Mouse (Mus musculus): ENCODE results near the gene Gm10271. TPM values are rescaled to one million over a fixed set of nuclear protein-coding genes. Genes with fewer than 3 reads are reported as not detected.

Gene Gm10271
- polyA plus RNA-seq (2015; fragmentation: Illumina TruSeq; extraction: RNeasy Lipid Tissue Mini Kit (QIAGEN cat#74804); ENCODE audit: insufficient read depth, low read depth, low replicate concordance): not detected

GRCm38 (mm10) chr10:116972509-116972908, at the start of gene Gm10271:
TSS of gene Gm10271 (minus strand) at chr10:116972609.

GRCm38 (mm10) chr10:116986264-116987082, 14.1 kb upstream of the Gm10271 start, which contains the start of gene Best3:
TSS of gene Best3 (plus strand) at chr10:116986314.

GRCm38 (mm10) chr10:116950009-116950769, 22.2 kb downstream of the Gm10271 start, which contains the start of gene Rab3ip:
TSS of gene Rab3ip (minus strand) at chr10:116950769.

Other genes with a start within 250 kb of the Gm10271 start
- gene Myrfl, start 75.7 kb downstream of the Gm10271 start, polyA plus RNA-seq (2015; fragmentation: Illumina TruSeq; extraction: RNeasy Lipid Tissue Mini Kit (QIAGEN cat#74804); ENCODE audit: insufficient read depth, low read depth, low replicate concordance): not detected
- gene Rab3ip, start 21.8 kb downstream of the Gm10271 start, polyA plus RNA-seq (2015; fragmentation: Illumina TruSeq; extraction: RNeasy Lipid Tissue Mini Kit (QIAGEN cat#74804); ENCODE audit: insufficient read depth, low read depth, low replicate concordance): 3.4 TPM
- gene Best3, start 13.7 kb upstream of the Gm10271 start, polyA plus RNA-seq (2015; fragmentation: Illumina TruSeq; extraction: RNeasy Lipid Tissue Mini Kit (QIAGEN cat#74804); ENCODE audit: insufficient read depth, low read depth, low replicate concordance): 0.30 TPM
- not detected for gene Lrrc10, start 72.7 kb upstream of the Gm10271 start, polyA plus RNA-seq (2015; fragmentation: Illumina TruSeq; extraction: RNeasy Lipid Tissue Mini Kit (QIAGEN cat#74804); ENCODE audit: insufficient read depth, low read depth, low replicate concordance)
- 36.6 TPM for gene Cct2, start 91.2 kb upstream of the Gm10271 start, polyA plus RNA-seq (2015; fragmentation: Illumina TruSeq; extraction: RNeasy Lipid Tissue Mini Kit (QIAGEN cat#74804); ENCODE audit: insufficient read depth, low read depth, low replicate concordance)
- gene Frs2, start 175.9 kb upstream of the Gm10271 start, polyA plus RNA-seq (2015; fragmentation: Illumina TruSeq; extraction: RNeasy Lipid Tissue Mini Kit (QIAGEN cat#74804); ENCODE audit: insufficient read depth, low read depth, low replicate concordance): 4.6 TPM

All from pancreas, adult 10 weeks (tissue).